Mouse (Mus musculus) heart, adult 2 months (tissue): ENCODE results near the gene Iqschfp. TPM values are rescaled to one million over a fixed set of nuclear protein-coding genes. Genes with fewer than 3 reads are reported as not detected.

Experiments
- DNase-seq, 2 experiments: peaks; one replicate each; pipeline ENCODE4 v3.0.0; 2021
- H3K27ac ChIP-seq: fragments of 200-600 bp; 2 replicates; pipeline ENCODE4 v1.8.1; 2022
- H3K27me3 ChIP-seq: fragments of 200-500 bp; 2 replicates; pipeline ENCODE4 v1.6.1; 2012; ENCODE audit warnings: mild to moderate bottlenecking, low read length, inconsistent platforms, mixed read lengths; ENCODE audit not compliant: control insufficient read depth, insufficient read depth
- H3K36me3 ChIP-seq: fragments of 200-500 bp; 2 replicates; pipeline ENCODE4 v1.6.1; 2012; ENCODE audit warnings: low read length, inconsistent platforms; ENCODE audit not compliant: control insufficient read depth, insufficient read depth
- H3K4me1 ChIP-seq: fragments of 200-500 bp; 2 replicates; pipeline ENCODE4 v1.6.1; 2011; ENCODE audit warnings: low read length; ENCODE audit not compliant: control insufficient read depth, insufficient read depth
- H3K4me3 ChIP-seq: fragments of 200-600 bp; 2 replicates; pipeline ENCODE4 v1.8.1; 2022
- H3K79me2 ChIP-seq: fragments of 200-500 bp; replicated peaks from 2 replicates; pipeline ENCODE4 v1.6.1; 2012; ENCODE audit warnings: mild to moderate bottlenecking, inconsistent platforms, low read length, moderate library complexity, mixed read lengths; ENCODE audit not compliant: control insufficient read depth, insufficient read depth
- H3K9ac ChIP-seq: fragments of 200-500 bp; 2 replicates; pipeline ENCODE4 v1.6.1; 2012; ENCODE audit warnings: low read depth, mild to moderate bottlenecking, control low read depth, inconsistent platforms, low read length, mixed read lengths
- CTCF ChIP-seq: fragments of 200-600 bp; IDR thresholded peaks from 2 replicates; pipeline ENCODE4 v1.8.1; 2022; ENCODE audit warnings: antibody characterized with exemption, mild to moderate bottlenecking, moderate library complexity
- EP300 ChIP-seq: fragments of 200-500 bp; IDR thresholded peaks from 2 replicates; pipeline ENCODE4 v1.6.1; 2011; ENCODE audit warnings: low read depth, low read length, control low read depth; ENCODE audit not compliant: insufficient read depth
- POLR2A ChIP-seq: fragments of 200-500 bp; IDR thresholded peaks from 2 replicates; pipeline ENCODE4 v1.6.1; 2011; ENCODE audit warnings: mild to moderate bottlenecking, low read depth, low read length, control low read depth; ENCODE audit not compliant: insufficient read depth
- WGBS: fragments of 180-500 bp; shearing (Covaris S2); methylation state at CpG from one replicate; pipeline ENCODE4 v1.1.7; 2018; 5-methylcytosine and 5-hydroxymethylcytosine counted together
- intact Hi-C: fragments of 180-260 bp; cut with DNase I; formaldehyde crosslinking; loops from one replicate; pipeline ENCODE4 v1.15.1; 2025
- polyA plus RNA-seq: library from polyadenylated mRNA; depleted of rRNA; stranded (reverse); fragments of >200 nt; gene quantifications from 2 replicates; pipeline ENCODE4 v1.2.3, GENCODE M21; 2012
- total RNA-seq, 2 experiments: library from RNA; stranded (reverse); gene quantifications; 2 replicates each; pipeline ENCODE4 v1.2.3; 2021

Gene Iqschfp
- total and polyA plus RNA-seq, 3 experiments = not detected

DNA sequence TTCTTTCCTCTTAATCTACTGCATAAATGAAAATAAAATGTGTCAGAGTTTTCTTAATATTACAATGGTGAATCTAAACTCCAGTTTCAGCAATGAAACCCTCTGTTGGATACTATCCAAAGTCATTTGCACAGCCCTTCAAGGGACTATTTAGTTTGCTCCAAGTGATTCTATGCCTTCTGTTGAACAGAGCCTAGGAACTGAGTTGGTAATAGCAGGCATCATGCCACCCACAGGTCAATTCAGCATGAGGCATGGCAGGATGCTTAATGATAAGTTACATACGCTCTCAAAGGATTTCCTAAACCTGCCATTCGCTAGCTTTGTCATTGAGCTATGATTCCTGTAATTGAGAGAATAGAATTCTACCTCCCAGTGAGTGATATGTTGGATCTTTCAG lies 392.5 kb downstream of the Iqschfp start:
- no peak overlapping the region for H3K27ac ChIP-seq
- no peak overlapping the region for H3K4me3 ChIP-seq
- no peaks in the 10 kb centered on the region for H3K4me1 ChIP-seq
- no peak for DNase-seq
- H3K9ac ChIP-seq = no peak overlapping the region
- no peak for TF ChIP-seq POLR2A
- H3K36me3 ChIP-seq = no peaks in the 10 kb centered on the region
- H3K27me3 ChIP-seq = no peaks in the 10 kb centered on the region
- 82% methylated on average over 2 of the region's 2 CpGs for WGBS
- intact Hi-C loops = no loop called here
- no peaks in the 10 kb centered on the region for H3K79me2 ChIP-seq

DNA sequence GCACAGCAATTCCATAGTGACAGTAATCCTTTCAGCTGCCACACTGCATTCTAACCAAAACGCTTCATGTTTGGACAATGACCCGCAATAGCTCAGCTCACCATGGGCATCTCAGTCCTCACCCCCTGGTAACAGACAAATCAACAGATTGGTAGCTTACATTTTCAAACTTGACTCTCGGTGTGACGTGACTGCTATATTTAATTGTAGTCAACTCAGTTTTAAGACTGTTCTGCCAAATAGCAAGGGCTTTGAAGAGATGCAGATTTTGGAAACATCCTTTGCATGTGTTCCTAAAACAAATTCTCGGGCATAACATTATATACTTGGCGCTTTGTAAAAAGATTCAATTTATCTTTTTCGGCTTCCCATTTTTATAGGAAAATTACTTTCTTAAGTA lies 404.7 kb downstream of the Iqschfp start:
- Histone ChIP-seq H3K36me3 (no peaks in the 10 kb centered on the region), H3K4me3 (no peak overlapping the region), H3K9ac (no peak overlapping the region), H3K27me3 (peaks cover 1% of the 10 kb centered on the region; the same call in 1 of the 2 replicates), H3K79me2 (no peaks in the 10 kb centered on the region), H3K27ac (no peak overlapping the region), H3K4me1 (no peaks in the 10 kb centered on the region)
- no peak for TF ChIP-seq EP300
- no peak for TF ChIP-seq CTCF
- no peak for TF ChIP-seq POLR2A
- WGBS = 86% methylated on average over 7 of the region's 7 CpGs
- no peak for DNase-seq
- intact Hi-C loops = no loop called here

DNA sequence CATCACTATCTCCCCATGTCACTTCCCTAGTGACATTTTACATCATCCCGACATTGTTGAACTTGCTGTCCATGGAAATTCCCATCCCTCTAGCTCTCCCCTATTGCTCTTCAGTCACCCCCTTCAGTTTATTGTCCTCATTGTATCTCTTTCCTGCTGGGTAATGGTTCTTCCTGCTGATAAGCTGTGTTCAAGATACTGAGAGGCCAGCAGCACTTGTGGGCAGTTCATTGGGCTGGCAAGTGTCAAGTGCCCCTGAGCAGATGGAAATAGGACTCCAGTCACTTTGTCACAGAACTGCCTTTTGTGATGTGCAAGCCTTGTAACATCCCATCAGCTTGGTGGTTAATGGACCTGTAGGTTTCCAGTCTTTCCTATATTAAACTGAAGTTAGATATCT lies 413.6 kb downstream of the Iqschfp start:
- H3K9ac ChIP-seq = no peak overlapping the region
- H3K27ac ChIP-seq = no peak overlapping the region
- no peak overlapping the region for H3K4me3 ChIP-seq
- no peaks in the 10 kb centered on the region for H3K36me3 ChIP-seq
- 3% methylated on average over 1 of the region's 1 CpGs for WGBS
- DNase-seq = no peak
- H3K4me1 ChIP-seq = no peaks in the 10 kb centered on the region
- no peaks in the 10 kb centered on the region for H3K79me2 ChIP-seq
- intact Hi-C loops = no loop called here
- TF ChIP-seq EP300 (no peak), CTCF (no peak), POLR2A (no peak)
- H3K27me3 ChIP-seq = no peaks in the 10 kb centered on the region

DNA sequence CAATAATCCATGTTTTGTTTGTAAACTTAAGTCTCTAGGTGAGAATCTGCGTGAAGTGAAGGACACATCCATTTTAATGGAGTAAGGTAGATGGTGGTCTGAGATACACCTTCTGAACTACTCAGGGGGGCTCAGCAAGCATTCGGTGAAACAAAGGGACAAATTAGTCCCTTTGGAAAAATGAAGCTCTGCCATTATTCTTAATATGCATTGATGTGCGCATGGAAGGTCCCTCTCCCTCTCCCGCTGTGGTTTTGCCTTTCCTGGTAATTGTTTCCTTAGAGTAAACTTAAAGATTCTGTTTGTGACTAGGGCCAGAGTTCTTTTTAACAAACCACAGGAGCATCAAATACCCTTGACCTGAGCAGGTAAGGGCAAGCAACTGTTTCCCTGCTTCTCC lies 414.7 kb downstream of the Iqschfp start:
- no peak overlapping the region for H3K9ac ChIP-seq
- H3K27me3 ChIP-seq = no peaks in the 10 kb centered on the region
- WGBS = 69% methylated on average over 4 of the region's 4 CpGs
- no peak for DNase-seq
- no peak overlapping the region for H3K27ac ChIP-seq
- no peaks in the 10 kb centered on the region for H3K4me1 ChIP-seq
- no peak for TF ChIP-seq EP300
- TF ChIP-seq POLR2A = no peak
- no peak for TF ChIP-seq CTCF
- intact Hi-C loops = no loop called here
- no peaks in the 10 kb centered on the region for H3K36me3 ChIP-seq
- no peaks in the 10 kb centered on the region for H3K79me2 ChIP-seq
- H3K4me3 ChIP-seq = no peak overlapping the region

DNA sequence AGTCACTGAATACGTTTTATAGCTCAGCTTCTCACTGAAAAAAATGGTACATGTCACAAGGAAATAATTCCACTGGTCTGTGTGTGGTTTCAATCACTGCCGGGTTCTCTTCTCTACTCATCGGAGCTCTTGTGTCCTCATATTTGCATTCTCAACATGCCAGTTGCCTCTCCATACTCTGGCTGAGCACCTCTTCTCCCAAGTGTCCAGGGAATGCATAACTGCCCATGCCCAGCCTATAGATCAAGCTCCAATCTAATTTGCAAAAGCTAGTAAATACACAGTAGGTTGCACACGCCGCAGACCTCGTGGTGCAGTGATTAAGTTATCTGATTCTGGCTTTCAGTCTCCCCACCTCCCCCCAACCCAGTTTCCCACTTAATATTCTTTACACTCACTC lies 433.5 kb downstream of the Iqschfp start:
- Histone ChIP-seq H3K36me3 (no peaks in the 10 kb centered on the region), H3K79me2 (no peaks in the 10 kb centered on the region), H3K27me3 (no peaks in the 10 kb centered on the region), H3K9ac (no peak overlapping the region), H3K4me3 (no peak overlapping the region), H3K27ac (no peak overlapping the region), H3K4me1 (no peaks in the 10 kb centered on the region)
- intact Hi-C loops = no loop called here
- no peak for DNase-seq
- no peak for TF ChIP-seq CTCF
- TF ChIP-seq EP300 = no peak
- no peak for TF ChIP-seq POLR2A
- 69% methylated on average over 6 of the region's 6 CpGs for WGBS

DNA sequence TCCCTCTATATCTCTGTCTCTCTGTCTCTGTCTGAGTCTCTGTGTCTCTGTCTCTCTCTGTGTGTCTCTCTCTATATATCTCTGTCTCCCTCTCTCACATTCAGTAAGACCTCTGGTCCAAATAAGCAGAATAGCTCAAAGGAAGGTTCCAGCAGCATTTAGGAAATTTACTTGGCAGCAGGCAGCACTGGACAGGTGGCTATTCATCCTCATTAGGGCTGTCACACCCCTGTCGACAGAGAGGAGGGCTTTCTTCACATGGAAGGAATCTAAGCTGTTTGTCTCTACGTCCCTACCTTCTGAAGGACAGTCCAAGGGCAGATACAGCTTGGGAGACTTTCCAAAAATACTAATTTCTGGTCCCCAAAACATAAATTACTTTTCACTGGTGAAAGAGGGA lies 440.5 kb downstream of the Iqschfp start:
- Histone ChIP-seq H3K4me3 (no peak overlapping the region), H3K4me1 (no peaks in the 10 kb centered on the region), H3K27ac (no peak overlapping the region), H3K79me2 (no peaks in the 10 kb centered on the region), H3K9ac (no peak overlapping the region), H3K36me3 (no peaks in the 10 kb centered on the region), H3K27me3 (no peaks in the 10 kb centered on the region)
- intact Hi-C loops = no loop called here
- TF ChIP-seq POLR2A (no peak), CTCF (no peak)
- 46% methylated on average over 2 of the region's 2 CpGs for WGBS
- no peak for DNase-seq

DNA sequence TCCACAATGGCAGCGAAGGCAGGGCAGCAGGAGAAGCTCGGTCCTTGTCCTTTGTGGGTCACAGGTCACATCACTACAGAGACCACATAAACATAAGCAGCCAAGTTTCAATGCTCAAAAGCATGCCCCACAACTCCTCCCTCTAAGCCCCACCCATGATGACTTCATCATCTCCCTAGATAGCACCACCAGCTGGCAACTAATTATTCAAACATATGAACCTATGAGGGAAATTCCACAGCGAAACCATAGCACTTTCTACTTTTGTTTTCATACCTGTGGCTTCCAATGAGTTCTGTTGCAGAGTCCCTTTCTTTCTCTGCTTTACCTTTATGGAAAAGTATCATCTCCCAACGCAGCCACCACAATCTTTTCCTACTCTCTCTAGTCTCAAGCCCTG lies 443.5 kb downstream of the Iqschfp start:
- H3K9ac ChIP-seq = no peak overlapping the region
- WGBS = 84% methylated on average over 4 of the region's 4 CpGs
- H3K4me3 ChIP-seq = no peak overlapping the region
- DNase-seq = no peak
- intact Hi-C loops = no loop called here
- no peaks in the 10 kb centered on the region for H3K79me2 ChIP-seq
- no peaks in the 10 kb centered on the region for H3K4me1 ChIP-seq
- TF ChIP-seq POLR2A (no peak), CTCF (no peak), EP300 (no peak)
- H3K27me3 ChIP-seq = no peaks in the 10 kb centered on the region
- H3K36me3 ChIP-seq = no peaks in the 10 kb centered on the region
- no peak overlapping the region for H3K27ac ChIP-seq
